Mouse (Mus musculus): Measurements from ENCODE around the gene Prdm9.
"Not testable (repeated sequence)": the region's sequence is repeated elsewhere in the genome, so short reads cannot be mapped to it uniquely, and the experiment has no call there.

Gene Prdm9

DNA sequence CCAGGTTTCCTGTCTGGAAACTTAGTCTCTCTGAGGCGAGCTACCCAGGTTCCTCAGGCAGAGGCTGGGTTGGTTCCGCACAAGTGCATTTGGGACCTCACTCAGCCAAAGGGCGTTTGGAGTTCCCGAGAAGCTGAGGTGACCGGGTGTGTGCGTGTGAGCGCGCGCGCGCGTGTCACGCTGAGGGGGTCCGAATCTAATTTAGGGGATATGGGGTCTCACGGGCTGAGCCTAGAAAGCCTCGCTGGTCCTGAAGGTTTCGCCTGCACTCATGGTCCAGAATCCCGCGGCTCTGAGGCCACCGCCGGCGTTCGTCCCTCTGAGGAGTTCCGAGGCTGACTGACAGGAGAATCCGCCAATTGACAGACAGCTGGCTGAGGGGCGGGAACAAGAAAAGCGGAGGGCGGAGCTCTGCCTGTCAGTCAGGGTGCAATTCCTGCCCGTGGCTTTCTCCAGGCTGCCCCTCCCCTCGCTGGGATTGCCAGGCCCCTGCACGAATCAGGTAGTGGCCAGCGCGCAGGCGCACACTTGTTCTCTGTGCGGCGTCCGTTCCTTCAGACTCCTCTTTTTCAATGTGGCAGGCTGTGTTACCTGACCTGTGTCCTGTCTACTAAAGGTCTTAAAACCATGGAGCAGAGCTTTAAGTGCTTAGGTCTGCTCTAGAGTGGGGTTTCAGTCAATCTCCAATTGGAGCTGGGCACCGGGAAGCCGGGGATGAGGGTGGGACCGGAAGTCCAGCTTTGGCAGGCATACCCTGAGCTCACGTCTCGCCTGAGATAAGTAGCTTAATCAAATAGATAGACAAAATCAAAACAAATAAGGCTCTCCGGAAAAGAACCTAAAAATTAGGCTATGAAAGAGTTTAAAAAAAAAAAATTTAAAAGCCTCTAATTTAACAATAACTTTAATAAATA lies at the start of gene Prdm9:
Gene Prdm9, minus strand, starts transcription at position 341 of the 914 bp plus-strand sequence.
- DNase-seq: peak; percentile 100

- no peak for DNase-seq
Measured at GRCm38 (mm10) chr17:15599496-15599895, 35.3 kb upstream of the Prdm9 start.

GRCm38 (mm10) chr17:15591216-15591881 lies 27.2 kb upstream of the Prdm9 start:
- DNase-seq: no peak

- no peak for DNase-seq
Measured at GRCm38 (mm10) chr17:15588116-15588515, 24.0 kb upstream of the Prdm9 start.

DNA sequence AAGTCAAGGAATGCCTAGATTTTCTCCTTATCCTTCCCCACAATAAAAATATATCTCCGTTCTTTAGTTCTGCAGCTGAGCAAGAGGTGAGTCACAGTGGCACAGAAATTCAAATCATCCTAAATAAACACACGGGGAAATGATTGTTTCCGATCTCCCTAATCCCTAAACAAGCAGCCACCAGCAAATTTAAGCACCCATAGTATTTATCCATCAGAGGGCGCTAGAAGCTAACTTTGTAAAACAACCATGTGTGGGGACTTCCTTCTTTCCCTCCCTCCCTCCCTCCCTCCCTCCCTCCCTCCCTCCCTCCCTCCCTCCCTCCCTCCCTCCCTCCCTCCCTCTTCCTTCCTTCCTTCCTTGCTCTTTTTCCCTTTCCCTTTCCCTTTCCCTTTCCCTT lies 21.5 kb upstream of the Prdm9 start:
- DNase-seq: no peak

DNA sequence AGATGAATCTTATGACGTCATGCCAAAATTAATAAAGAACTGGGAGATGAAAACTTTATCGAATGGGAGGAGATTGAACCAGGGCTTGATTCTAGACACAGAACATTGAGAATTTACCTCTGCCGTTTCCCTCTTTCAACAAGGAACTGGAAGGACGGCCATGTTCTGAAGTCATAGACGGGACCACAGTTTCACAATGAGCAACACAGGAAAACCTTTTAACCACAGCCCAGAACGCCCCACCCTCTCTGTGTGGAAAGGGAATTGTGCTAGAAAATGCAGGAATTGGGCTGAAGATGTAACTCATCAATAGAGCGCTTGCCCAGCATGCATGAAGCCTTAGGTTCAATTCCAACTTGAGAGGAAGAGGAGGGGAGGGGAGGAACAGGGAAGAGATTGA lies 18.9 kb upstream of the Prdm9 start:
- DNase-seq: no peak

DNA sequence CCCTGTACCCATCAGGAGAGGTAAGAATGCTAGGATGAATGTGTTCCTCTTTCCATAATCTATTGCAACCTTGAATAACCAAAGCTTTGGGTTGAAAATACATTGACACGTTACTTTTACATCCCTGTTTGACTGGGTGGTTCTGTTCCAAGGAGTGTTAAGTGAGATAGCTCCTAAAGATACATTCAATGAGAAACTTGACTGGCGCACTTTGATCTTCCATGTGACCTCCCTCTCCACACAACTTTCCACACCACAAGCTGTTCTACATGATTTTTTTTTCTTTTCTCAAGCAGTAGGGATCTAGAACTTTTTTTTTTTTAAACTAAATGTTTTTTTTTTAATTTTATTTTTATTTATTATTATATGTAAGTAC lies 15.9 kb upstream of the Prdm9 start:
- no peak for DNase-seq

DNA sequence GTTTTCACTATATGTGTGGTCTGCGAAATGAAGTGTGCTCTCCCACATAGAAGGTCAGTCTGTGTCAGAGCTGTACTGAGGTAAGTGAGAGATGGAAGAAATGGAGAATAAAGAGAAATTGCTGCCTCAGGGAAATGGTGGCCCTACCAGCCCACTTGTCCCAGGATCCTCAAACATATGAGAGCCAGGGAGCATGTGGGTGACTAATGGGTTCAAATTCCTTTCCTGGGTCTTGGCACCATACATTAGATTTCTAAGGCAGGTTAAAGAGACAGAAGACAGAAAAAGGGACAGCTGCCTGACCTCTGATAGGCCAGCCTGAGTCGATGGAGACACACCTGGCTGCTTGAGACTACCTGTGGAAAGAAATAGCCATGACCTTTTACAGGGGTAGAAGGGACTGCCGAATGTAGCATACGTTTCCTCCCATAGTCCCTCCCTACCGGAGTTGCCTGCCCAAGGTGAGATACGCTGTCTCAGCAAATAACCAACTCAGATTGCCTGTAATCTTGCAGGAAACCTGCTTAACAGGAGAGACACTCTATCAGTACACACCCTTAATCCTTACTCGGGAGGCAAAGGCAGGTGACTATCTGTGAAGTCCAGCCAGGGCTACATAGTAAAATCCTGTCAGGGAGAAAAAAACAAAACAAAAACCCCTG lies 15.4 kb upstream of the Prdm9 start:
- DNase-seq: no peak

DNA sequence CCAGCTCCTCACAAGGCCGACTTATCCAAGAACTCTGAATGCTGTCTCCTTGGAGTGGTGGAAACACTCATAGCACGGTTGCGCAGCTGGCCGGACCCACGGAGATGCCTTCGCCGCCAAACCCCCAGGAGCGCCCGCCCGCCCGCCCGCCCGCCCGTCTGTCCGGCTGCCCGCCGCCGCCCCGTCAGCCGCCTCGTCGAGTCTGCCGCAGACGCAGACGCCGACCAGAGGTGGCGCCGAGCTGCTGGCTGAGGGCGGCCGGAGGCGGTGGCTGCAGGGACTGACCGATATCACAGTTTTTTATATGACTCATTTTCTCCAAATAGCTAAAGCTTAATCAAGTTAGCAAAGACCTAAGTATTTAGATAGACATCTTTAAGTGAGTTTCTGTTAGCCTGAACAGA lies 13.1 kb upstream of the Prdm9 start:
- peak; percentile 32 to 37 for DNase-seq

- DNase-seq: no peak
Measured at GRCm38 (mm10) chr17:15575056-15575455, 10.9 kb upstream of the Prdm9 start.

GRCm38 (mm10) chr17:15566908-15567307 lies 2.8 kb upstream of the Prdm9 start:
- no peak for DNase-seq

GRCm38 (mm10) chr17:15564928-15565300 lies 760 bp upstream of the Prdm9 start:
- peak; percentile 23 to 49 for DNase-seq

- no peak for DNase-seq
Measured at GRCm38 (mm10) chr17:15559946-15560345, 4.2 kb downstream of the Prdm9 start.

- no peak for DNase-seq
Measured at GRCm38 (mm10) chr17:15549713-15550112, 14.4 kb downstream of the Prdm9 start.

GRCm38 (mm10) chr17:15546440-15546839 lies 17.7 kb downstream of the Prdm9 start:
- no peak for DNase-seq

- not testable (repeated sequence) for DNase-seq
Measured at GRCm38 (mm10) chr17:15543868-15544267, 20.3 kb downstream of the Prdm9 start.

DNA sequence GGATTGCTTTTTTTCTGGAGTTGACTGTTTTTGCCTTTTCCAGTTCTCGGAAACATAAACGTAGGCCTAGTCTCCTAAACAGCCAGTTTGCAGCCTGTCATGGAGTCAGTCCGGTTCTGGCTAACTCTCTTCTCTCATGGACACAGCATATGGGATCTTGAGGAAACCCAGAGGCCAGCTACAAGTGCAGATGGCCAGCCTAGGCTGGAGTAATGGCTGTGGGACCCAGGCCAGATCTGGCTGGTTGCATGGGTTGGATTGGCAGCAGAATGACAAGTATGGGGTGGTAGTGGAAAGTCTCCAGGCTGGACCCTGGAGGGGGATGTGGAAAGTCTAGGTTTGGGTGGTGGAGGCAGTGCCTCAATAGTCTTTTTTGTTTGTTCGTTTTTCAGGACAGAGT lies 23.8 kb downstream of the Prdm9 start:
- peak; percentile 23 to 37 for DNase-seq

GRCm38 (mm10) chr17:15536457-15536904 lies 27.7 kb downstream of the Prdm9 start:
- DNase-seq: peak; percentile 26 to 28

DNA sequence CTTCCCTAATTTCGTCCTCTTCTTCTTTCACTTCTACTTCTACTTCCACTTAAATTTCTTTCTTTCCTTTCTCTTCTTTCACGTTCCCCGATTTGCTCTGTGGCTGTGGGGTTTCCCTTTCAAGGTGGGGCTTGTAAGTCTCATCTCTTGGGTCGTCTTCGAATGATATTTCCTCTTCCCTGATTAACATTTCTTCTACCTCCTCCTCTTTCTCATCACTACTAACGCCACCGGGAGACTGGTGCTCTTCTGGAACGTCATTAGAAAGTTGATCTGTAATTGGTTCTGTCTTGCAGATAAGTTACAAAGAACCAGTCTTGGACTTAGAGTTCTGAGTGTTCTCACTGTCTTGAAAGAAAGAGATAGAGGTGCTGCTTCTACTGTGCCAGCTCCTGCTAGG lies 28.2 kb downstream of the Prdm9 start:
- DNase-seq: no peak

GRCm38 (mm10) chr17:15535162-15535800 lies 28.9 kb downstream of the Prdm9 start:
- no peak for DNase-seq

- DNase-seq: peak; percentile 61 to 67
Measured at GRCm38 (mm10) chr17:15530141-15530540, 34.0 kb downstream of the Prdm9 start.

DNA sequence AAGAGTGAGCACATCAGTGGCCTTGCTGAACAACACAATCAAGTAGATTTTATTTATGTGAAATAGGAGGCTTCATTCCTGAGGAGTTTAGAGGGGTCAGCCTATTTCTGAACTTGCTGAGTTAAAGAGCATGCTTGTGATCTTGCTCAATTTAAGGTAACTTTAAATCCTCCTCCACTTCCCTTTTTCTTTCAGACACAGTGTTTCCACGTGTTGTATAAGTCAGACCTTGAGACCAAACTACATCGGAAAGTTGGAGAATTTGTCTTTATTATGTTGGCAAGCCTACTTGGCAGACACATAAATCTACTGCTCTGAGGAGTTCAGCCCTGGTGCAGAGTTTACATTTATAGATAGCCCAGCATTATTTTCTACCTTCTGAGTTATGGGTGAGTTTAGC lies 35.3 kb downstream of the Prdm9 start:
- no peak for DNase-seq

DNA sequence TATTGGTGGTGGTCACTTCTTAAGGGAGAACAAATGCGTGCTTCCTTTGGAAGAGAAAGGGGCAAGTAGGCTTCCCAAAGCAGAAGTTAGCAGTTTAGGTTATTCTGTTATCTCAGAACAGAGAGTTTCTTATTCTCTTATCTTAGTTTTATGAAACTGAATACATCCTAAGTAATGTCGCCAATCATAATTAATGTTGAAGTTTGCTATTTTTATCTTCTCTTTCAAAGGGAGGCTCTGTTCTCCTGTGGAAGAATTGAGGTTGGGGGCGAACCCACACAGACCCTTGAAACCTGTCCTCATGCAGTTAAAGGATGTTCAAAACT lies 36.4 kb downstream of the Prdm9 start:
- no peak for DNase-seq

Data from cerebellum, postnatal 14 days (tissue).